Mouse (Mus musculus) testis, postnatal 14 days (tissue): Measurements from ENCODE around the gene Fat4.
A peak's percentile ranks its signal among the peaks of the same experiment; 100 is the strongest.

ENCODE experiments used
- DNase-seq: peaks from one replicate; pipeline ENCODE4 v3.0.0; 2021; ENCODE audit warnings: low spot score

Fat4 gene

DNA sequence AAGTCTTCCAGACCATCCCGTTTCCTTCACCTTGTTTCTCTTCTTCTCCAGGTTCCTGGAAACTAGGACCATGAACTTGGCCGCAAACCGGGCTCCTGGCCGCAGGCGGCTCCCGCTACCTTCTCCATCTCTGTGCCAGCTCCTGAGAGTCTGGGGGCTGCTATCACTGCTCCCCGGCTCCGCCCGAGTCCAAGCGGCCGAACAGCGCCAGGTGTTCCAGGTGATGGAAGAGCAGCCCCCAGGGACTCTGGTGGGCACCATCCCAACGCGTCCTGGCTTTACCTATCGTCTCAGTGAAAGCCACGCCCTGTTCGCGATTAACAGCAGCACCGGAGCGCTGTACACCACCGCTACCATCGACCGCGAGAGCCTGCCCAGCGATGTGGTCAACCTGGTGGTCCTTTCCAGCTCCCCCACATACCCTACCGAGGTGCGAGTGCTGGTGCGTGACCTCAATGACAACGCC is at the start of gene Fat4:
Gene Fat4, plus strand, starts transcription at position 51 of the 466 bp plus-strand sequence.
- no peak for DNase-seq

DNA sequence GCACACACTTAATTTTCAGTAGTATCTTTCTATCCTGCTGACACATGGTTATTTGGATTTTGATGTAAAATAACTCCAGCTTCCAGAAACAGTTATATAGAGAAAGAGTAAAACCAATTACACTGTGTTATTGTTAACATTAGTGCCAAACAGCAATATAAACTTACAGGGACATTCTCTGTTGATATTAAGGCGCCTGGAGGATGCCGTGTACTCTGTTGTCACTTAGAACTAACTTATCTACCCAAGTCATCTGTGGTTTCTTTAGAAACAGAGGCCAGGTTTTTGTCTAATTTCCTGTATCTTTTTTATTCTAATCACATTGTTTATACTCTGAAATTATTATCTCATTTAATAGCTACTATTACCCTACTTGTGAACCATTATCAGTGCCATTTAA is 47.3 kb upstream of the Fat4 start:
- DNase-seq: no peak

DNA sequence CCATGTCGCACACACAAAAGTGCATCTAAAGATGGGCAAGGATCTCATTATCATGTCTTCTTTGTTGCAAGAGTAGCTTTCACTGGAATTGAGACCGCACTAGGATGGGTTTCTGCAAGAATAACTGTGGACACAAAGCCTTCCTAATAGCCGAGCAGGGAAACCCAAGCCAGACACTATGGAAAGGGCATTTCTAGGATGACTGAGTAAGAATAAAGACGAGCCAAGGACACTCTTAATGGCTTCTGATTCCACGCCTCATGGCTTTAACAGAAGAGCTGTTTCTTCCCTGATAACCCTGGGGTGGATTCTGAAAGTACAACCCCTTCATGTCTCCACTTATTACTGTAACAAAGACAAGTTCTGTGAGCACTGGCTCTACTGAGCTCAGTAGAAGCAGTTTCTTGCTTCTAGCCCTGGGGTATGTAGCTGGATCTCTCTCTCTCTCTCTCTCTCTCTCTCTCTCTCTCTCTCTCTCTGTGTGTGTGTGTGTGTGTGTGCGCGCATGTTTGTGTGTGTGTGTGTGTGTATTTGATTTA is 43.7 kb upstream of the Fat4 start:
- DNase-seq: no peak

DNA sequence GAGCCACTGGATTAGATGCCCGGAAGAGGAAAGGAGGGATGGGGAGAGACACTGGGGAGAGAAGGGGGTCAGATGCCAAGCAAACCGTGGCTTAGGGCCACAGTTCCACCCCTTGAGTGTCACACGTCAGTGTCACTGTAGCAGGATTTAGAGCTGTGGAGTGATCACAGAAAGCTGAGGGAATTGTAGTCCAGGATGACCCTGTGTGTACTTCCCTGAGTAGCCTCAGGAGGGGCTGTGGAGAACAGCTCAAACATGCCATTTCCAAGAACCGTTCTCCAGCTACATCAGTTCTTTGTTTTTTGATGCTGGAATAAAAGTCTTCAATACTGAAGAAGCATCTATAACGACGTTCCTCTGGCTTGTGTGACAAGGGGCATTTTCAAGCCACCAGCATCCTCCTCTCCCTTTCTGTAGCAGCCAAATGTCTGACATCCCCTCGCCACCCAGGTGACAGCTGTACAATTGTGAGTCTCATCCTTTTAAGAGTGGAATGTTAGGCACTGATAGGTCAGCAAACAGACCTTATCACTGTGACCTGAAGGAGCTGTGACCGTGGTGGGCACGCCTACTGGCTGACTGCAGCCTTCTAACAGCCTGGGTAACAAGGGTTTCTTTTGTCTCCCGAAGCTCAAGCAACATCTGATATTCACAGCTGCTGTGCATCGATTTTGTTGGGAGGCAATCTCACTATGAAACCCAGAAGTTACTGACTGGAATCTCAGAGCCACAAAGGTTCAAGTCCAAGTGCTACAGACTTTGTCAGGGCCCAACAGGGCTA is 39.9 kb upstream of the Fat4 start:
- DNase-seq: no peak

DNA sequence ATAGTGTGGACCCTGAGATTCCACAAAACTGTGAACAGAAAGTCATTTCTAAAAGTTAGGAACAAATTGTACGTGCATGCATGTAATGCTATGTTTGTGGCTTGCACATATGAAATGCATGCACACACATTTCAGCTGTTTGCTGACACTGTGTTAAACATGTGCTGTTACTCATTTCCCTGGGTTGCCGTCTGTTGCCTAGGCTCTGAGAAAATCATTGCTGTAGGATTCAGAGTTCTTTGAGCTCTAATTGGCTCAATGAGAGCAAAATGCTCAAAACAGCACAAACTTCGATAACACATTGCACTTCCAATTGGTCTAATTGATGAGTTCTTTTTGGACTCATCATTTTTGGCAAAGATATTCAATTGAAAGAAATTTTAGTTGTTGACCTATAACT is 37.7 kb upstream of the Fat4 start:
- DNase-seq: no peak

DNA sequence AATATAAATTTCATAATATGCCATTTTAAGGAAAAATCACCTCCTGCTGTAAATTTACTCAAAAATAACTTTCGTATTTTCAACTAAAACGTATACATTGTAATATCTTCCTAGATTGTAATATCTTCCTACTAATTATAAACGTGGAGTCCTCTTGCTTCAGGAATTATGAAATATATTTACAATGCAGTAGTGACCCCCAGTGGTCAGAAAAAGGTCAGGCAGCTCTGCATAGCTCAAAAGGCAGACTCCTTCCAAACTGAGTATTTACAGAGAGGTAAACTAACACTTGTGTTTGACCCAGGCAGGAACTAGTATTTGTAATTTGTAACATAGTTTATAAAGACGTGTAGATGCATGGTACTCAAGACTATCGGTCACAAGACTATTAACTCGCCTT is 37.2 kb upstream of the Fat4 start:
- DNase-seq: no peak

DNA sequence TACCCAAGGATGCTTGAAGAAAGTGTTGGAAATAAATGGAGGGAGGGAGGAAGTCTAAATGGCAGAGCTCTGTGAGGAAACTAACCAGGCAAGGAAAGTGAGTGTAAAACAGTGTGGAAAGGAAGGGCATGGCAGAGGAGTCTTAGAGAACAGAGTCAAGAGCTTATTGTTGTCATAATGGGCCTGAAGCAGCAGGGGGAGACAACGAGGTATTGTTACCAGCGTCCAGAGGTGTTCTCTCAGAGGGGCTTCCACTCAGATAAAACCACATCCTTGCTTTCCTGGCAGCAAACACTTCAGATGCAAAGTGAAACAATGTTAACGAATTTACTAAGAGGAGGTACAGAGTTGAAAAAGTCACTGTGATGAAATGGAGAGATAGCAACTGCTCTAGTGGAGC is 33.1 kb upstream of the Fat4 start:
- peak; percentile 12 for DNase-seq

DNA sequence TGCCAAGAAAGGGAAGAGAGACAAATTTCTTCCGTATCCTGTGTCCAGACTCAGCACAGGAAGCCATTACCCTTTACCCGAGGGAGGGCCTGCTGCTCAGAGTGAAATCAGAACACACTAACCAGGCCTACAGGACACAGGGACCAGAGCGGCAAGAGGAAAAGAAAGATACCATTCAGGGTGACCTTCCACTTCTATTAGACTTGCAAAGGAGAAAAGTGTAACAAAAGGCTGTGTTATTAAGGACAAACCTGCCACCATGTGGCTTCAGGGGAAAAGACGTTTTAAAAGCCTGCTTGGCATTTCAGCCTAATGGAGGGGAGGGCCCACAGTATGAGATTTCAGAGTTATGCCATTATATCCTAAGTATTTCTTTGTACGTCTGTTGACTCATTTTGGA is 26.1 kb upstream of the Fat4 start:
- DNase-seq: no peak

DNA sequence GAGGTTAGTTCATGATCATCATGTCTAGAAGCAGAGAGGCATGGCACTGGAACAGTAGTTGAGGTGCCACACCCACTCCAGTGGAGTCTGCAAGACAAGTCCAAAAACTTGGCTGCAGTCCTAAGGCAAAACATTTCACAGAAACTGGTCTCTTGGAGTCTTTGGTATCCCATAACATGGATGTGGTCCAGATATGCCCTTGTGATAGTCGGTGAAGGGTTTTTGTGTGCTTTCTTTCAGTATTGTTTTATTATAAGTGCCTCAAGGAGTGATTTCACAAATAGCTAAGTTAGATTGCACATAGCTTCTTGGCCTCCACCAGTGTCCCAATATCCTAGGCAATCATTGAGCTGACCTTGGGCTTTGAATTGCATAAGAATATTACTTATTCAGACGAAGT is 15.4 kb upstream of the Fat4 start:
- DNase-seq: no peak

DNA sequence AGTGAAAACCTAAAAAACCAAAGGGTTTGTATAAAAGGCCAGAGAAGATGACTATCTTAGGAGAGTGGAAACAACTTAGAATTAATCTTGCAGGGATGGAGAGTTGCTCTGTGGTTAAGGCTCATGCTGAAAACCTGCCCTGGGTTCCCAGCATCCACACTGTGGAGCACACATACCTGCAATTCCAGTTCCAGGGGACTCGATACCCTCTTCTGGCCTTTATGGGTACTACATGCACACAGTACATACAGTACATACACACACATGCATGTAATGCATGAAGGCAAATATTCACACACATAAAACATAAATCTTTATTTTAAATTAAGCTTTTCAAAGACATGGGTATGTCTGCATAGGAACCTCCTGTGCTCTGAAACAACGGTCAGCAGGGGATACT is 10.9 kb upstream of the Fat4 start:
- no peak for DNase-seq

DNA sequence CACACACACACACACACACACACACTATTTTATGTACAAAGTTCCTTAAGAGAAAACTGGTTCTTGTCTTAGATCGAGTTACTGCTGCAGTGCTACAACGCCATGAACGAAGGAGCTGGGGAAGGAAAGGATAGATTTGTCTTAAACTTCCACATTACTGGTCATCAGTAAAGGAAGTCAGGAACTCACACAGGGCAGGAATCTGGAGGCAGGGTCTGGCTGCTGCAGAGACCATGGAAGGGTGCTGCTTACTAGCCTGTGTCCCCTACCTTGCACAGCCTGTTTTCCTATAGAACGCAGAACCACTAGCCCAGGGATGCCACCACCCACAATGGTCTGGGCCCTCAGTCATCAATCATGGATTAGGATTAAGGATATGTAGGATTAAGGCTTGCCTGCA is 10.0 kb upstream of the Fat4 start:
- no peak for DNase-seq

DNA sequence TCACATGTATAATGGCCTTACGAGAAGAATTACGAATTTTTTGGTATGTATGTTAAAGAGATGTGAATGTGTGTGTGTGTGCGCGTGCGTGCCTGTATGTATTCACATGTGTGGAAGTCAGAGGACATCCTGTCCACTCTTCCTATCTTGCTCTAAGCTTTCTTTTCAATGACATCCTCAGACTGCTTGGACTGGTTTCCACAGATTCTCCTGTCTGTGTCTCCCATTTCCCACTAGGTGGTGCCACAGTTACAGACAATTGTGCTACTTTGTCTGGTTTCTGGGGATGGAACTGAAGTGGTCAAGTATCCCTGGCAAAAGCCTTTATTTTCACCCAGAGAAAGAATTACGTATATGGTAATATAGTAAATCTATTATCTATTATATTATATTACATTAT is 4.0 kb upstream of the Fat4 start:
- no peak for DNase-seq

DNA sequence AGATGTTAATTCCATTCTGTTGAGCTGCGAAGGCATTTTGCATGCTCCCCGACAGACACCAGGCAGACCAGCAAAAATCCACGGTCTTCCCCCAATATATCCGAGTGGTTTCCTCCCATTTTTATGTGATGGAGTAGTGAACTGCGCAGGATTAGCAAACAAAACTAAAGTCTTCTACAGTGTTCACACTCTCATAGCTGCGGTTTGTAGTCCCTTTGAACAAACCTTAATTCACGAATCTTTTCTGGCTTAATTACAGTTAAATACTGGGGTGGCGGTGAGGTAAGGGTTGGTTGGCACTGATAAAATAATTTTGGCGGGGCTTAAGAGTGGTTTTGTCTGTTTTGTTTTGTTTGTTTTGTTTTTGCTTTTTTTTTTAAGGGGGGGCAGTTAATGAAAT is 3.1 kb upstream of the Fat4 start:
- no peak for DNase-seq

DNA sequence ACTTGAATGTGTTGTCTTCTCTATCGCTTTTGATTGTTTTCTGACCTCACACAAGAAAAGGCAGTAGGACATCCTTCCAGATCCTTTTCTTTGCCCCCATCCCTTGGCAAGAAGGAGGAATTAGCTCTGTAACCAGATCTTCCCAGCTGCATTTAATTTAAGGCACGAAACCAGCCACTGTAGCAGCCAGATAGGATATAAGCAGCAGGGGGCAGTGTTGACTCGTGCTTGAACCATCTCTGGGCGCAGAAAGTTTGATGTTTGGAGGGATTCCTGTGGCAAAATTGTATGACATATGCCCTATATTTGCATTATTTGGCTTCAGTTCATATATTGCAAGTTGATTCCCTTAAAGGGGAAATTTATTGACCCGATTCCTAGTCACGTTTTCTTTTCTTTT is 2.5 kb upstream of the Fat4 start:
- peak; percentile 33 for DNase-seq

DNA sequence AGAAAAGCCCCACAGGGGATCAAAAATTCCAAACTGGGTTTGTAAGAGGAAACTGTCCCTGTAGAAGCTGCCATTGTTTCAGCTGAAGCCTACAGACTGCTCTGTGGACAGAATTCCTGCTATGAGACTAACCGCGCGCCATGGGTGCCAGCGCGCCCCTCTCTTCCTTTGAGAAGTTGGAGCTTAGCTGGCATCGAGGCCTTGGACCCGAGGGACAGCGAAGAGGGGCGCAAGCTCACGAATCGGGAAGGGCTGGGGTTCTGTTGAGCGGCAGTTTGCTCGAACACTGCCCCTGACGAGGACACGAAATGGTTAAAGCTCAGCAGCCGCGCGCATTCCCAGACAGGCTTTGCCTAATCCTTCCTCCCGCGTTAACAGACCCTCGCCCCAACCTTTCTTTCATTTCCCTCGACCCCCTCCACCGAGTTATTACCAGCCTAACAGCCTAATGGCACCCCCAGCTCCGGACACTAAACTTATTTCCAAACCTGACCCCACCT is 1.8 kb upstream of the Fat4 start:
- no peak for DNase-seq

DNA sequence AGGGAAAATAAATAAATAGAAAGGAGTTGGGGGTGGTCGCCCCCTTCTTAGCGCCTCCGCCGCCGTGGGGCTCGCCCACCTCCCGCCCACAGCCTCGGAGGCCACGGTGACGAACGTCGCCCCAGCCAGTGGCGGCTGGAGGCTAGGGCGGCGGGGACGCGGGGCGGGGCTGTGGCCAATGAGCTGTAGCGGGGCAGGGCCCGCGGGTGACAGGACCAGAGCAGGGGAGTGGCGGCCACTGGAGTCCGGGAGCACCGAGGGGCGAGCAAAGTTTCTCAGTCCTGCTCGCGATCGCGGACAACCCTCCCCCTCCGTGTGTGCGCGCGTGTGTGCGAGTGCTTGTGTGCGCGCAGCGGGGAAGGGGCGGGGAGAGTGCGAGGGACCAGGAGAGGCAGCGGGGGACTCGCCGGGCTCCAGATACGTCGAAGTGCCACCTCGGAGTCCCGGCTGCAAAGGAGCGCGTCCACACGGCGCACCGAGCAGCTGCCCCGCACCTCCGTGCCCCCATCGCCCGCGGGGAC is 1.2 kb upstream of the Fat4 start:
- DNase-seq: peak; percentile 57

DNA sequence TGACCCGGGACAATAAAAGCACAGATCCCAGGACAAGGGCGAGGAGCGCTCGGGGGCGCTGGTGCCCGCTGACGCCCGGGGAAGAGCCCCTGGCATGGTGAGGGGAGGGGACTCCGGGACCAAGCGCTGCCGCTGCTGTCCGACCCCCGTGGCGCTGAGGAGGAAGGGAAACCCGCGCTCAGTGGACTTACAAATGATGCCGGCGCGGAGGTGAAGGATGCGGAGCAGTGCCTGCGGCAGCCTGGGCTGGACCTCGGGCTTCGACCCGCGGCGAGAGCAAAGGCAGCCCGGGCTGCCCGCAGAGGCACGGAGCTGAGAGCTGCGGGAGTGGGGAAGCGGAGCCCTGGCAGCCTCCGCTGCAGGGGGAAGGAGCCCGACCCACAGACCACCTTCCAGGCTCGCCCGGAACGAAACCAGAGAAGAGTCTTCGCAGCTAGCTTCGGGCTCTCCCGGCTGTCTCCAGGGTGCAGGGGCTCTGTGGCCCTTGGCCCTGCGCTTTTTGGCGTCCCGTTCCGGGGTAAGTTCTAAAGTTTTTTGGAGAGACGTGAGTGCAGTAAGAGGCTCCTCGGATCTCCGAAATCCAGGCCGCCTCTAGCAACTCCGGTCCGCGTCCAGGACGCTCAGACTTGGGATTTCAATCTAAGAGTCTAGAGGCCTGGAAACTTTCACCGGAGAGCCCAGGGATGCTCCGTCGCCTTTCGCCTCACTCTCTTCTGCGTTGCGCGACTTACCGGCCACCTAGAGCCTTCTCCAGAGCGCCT is 499 bp upstream of the Fat4 start:
- DNase-seq: no peak

DNA sequence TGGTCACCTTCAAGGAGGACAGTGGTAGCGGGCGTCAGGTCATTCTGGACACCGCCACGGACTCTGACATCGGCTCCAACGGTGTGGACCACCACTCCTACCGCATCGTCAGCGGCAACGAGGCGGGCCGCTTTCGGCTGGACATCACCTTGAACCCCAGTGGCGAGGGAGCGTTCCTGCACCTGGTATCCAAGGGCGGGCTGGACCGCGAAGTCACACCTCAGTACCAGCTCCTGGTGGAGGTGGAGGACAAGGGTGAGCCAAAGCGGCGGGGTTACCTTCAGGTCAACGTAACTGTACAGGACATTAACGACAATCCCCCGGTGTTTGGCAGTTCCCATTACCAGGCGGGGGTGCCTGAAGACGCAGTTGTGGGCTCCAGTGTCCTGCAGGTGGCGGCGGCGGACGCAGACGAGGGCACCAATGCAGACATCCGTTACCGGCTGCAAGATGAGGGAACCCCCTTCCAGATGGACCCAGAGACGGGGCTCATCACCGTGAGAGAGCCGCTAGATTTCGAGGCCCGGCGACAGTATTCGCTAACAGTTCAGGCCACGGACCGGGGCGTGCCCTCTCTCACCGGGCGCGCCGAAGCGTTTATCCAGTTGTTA is 746 bp downstream of the Fat4 start:
- DNase-seq: no peak

DNA sequence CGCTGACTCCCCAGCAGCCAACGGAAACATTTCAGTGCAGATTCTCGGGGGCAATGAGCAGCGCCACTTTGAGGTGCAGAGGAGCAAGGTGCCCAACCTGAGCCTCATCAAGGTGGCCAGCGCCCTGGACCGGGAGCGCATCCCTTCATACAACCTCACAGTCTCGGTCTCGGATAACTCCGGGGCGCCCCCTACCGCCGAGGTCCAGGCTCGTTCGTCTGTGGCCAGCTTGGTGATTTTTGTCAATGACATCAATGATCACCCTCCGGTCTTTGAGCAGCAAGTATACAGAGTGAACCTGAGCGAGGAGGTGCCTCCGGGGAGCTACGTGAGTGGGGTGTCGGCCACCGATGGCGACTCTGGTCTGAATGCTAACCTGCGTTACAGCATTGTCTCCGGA is 1.4 kb downstream of the Fat4 start:
- no peak for DNase-seq

DNA sequence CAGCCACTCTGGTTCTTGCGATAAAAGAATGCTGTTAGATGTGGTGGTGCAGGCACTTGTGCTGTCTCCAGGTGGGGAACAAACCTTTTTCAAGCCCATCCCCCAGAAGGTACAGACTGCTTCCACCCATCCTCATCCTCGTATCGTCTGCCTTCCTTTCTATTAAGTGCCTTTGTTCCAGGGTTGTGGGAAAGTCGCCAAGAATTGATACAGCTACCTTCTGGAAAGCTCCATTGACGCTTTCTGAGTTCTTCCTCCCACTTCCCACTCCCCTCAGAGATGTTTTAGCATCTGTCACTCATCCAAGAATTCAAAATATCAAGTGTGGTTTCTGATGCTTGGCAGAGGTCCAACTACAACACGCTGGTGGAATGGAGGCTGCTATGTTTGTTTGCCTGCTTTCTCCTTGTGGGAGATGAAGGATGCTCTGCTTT is 6.1 kb downstream of the Fat4 start:
- DNase-seq: no peak

DNA sequence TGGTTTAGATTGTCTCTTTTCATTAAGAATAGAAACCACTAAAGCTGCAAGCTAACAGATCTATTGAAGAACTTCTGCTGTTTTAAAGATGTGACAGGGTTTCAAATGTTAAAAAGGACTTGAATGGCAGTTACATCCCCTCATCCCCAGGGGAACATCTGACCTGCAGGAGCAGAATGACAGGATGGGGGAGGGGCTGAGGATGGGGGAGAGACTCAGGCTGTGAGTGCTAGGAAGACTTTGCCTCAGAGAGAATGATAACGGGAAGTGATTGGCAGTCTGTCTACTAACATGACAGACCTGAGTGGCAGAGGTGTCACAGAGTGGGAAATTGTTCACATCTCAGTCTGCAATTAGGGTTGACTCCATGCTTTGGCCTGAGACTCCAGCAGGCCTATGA is 14.1 kb downstream of the Fat4 start:
- no peak for DNase-seq

DNA sequence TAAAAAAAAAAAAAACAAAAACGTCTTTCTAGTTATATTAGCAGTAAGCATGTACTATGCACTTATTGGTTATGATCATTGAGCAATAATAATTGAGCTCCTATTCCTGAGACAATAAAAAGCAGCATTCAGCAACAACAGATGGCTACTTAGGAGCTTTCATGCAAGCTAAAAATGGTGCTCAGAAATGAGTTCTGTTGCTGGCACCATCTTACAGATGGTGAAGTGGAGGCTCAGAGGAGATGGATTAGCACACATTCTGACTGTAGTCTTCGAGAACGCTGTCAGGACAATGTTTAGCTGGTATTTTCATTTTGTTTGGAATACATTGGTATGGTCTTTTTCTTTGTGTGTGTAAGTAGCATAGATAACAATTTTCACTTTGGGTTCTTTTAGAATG is 20.1 kb downstream of the Fat4 start:
- DNase-seq: no peak
